Mouse (Mus musculus): Measurements from ENCODE around the gene Wdfy4. TPM values are rescaled to one million over a fixed set of nuclear protein-coding genes. Genes with fewer than 3 reads are reported as not detected.

Wdfy4 gene
- polyA plus RNA-seq (2015; fragmentation: Nextera tagmentation; extraction: Ambion mirVana) = 0.18 and 0.22 TPM in 2 replicates

DNA sequence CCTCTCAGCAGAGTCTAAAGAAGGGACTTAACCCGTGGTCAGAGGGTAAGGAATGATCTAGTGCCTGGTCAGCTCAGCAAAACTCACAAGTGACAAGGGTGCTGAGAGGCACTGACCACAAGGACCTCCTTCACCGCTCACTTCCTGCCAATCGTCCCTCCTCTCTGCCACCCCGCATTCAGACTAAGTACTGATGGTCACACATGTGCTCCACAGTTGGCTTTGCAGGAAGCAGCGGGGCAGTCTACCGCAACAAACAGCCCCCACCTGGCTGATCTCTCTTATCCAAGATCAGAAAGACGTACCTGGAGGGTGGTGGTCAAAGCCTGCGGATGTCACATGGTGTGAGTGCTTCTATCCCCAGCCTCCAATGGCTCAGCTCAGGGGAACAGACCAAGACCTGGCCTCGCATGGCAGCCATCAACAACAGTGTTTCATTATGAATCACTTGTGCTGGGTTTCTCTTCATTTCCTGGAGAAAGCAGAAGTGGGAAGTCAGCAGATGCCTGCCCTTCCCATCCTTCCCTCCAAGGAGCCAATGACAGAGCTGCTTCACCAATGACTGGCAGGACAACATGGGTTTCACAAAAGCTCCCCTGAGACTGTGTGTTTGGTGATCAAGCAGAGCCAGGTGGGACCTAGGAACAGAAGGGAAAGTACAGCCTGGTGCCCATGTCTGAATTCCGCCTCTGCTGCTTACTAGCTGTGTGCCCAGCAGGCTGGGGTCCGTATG is at the start of gene Wdfy4:
Wdfy4 (minus strand) TSS at position 441 of the 733 bp plus-strand sequence.
- ATAC-seq (replicated peaks; ENCODE audit: low FRiP score) = no peak
- Histone ChIP-seq H3K27ac (no peak within 1 kb of the TSS), H3K27me3 (no peaks in the 10 kb centered on the region), H3K9me3 (replicated peaks) (no peaks in the 10 kb centered on the region), H3K4me2 (no peak within 1 kb of the TSS), H3K9ac (no peak within 1 kb of the TSS), H3K36me3 (no peaks in the 10 kb centered on the region), H3K4me3 (replicated peaks) (no peak within 1 kb of the TSS), H3K4me1 (no peaks in the 10 kb centered on the region)
- WGBS = 81% methylated on average over 11 of the region's 11 CpGs

DNA sequence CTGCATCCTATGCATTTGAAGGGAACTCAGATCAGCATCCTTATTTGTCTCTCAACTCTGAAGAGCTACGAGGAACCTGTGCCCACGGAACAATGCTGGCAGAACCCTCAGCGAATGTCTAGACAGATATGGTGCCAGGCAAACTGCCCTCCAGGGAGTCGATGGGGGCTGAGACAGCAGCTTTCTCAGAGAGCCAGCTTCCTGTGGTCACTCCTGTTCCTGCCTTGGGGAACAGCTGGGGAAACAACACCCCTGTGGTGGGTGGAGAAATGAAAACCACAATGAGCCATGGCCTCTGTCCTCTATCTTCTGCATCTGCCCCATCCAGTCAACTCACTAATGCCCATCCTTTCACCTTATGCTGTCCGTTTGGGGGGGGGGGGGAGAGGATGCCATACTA is 46.7 kb upstream of the Wdfy4 start:
- Histone ChIP-seq H3K36me3 (no peaks in the 10 kb centered on the region), H3K9ac (no peak overlapping the region), H3K4me2 (no peak overlapping the region), H3K27ac (no peak overlapping the region), H3K4me3 (replicated peaks) (no peak overlapping the region), H3K9me3 (replicated peaks) (no peaks in the 10 kb centered on the region), H3K4me1 (no peaks in the 10 kb centered on the region), H3K27me3 (no peaks in the 10 kb centered on the region)
- ATAC-seq (replicated peaks; ENCODE audit: low FRiP score) = no peak
- 74% methylated on average over 5 of the region's 5 CpGs for WGBS

DNA sequence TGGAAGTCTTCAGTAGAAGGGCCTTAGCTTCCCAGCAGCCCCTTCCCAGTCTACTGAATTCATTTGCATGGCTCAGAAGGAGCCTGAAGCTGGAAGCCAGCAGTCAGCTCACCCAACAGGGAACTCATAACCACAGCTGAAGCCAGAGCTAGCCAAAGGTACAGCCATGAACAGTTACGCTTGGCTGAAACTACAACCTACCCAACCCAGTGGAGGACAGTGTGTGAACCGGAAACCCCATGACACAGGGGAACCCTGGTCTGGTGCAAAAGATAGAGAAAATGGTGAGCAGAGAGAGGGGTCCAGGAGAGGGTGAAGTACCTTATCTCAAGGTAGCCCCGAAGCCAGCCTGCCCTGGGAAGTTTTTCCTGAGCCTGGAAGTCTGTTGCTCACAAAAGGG is 46.0 kb upstream of the Wdfy4 start:
- no peak overlapping the region for H3K4me2 ChIP-seq
- H3K9me3 ChIP-seq (replicated peaks) = no peaks in the 10 kb centered on the region
- no peak overlapping the region for H3K27ac ChIP-seq
- no peaks in the 10 kb centered on the region for H3K4me1 ChIP-seq
- H3K4me3 ChIP-seq (replicated peaks) = no peak overlapping the region
- no peaks in the 10 kb centered on the region for H3K36me3 ChIP-seq
- 89% methylated on average over 3 of the region's 3 CpGs for WGBS
- no peak for ATAC-seq (replicated peaks; ENCODE audit: low FRiP score)
- no peaks in the 10 kb centered on the region for H3K27me3 ChIP-seq
- no peak overlapping the region for H3K9ac ChIP-seq

DNA sequence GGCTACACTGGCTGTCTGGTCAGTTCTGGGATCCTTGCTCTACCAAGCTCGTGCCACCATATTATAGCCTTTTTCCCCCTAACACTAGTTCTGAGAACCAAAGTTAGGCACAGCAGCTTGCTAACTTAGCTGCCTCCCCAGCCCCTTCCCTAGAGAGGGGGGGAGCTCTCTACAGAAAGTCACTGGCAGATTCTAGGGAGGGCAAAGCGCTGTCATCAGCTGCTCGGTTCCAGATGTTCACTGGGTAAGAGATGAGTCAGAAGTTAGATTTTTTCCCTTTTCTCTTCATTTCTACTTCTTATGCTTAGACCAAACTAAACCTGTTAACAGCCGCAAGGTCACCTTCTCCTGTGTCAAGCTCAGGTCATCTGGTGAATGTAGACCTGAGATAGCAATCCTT is 45.4 kb upstream of the Wdfy4 start:
- no peaks in the 10 kb centered on the region for H3K36me3 ChIP-seq
- WGBS = 87% methylated on average over 4 of the region's 4 CpGs
- ATAC-seq (replicated peaks; ENCODE audit: low FRiP score) = no peak
- H3K4me1 ChIP-seq = no peaks in the 10 kb centered on the region
- H3K4me3 ChIP-seq (replicated peaks) = no peak overlapping the region
- H3K9ac ChIP-seq = no peak overlapping the region
- H3K27ac ChIP-seq = no peak overlapping the region
- H3K4me2 ChIP-seq = no peak overlapping the region
- no peaks in the 10 kb centered on the region for H3K9me3 ChIP-seq (replicated peaks)
- no peaks in the 10 kb centered on the region for H3K27me3 ChIP-seq

DNA sequence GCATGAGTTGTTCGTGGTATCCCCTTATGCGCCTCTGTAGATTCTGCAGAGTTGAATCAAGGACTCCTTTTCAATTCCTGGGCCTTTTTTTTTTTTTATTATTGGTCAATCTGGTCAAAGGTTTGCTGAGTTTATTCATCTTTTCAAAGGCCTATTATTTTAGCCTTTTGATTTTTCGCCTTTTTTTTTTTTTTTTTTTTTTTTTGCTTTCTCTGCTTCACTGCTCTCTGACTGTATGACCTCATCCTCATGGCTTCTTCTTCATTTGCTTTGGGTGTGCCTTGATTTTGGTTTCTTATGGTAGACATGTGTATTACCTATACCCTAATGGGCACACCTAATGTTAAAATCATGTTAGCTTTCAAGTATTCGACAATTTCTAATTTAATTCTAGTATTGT is 39.9 kb upstream of the Wdfy4 start:
- no peak for ATAC-seq (replicated peaks; ENCODE audit: low FRiP score)

DNA sequence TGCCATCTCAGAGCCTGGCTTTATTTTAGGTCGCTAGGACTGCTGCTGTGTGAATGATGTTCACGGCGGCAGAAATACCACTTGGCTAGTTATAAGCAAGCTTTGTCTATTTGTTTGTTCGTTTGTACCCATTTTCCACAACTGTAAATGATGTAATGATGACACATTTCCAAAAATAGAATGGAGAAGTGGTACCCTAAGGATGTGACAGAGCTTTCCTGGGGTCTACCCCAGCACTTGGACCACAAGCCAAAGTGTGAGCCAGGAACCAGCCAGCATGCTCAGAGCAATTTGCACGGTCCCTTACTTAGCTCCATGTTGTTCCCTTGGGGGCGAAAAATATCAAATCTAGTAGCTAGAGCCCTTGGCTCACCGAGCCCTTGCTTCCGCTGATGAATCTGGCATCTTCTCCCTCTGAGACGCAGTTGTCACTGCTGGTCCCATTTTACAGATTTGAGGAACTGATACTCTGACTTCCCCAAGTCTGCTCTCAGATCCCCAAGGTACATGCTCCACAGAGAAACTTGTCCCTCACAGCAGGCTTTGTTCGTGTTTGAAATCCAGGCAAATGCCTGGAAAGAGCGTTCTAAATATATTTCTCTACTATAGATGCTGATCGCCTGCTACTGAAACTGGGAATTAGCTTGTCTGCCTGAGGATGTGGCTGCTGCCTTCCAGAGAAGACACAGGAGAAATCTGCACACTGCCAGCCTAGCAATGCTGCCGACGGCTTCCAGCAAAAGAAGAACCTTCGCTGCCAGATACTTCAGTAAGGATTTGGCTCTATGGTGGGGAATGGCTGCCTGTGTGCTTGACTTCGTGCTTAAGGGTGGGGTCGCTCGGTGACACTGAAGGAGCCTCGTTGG is 31.3 kb upstream of the Wdfy4 start:
- Histone ChIP-seq H3K27ac (no peak overlapping the region), H3K4me2 (no peak overlapping the region), H3K9ac (no peak overlapping the region), H3K4me3 (replicated peaks) (no peak overlapping the region), H3K4me1 (peaks cover 6% of the 10 kb centered on the region; the same call in 1 of the 2 replicates), H3K36me3 (no peaks in the 10 kb centered on the region), H3K9me3 (replicated peaks) (no peaks in the 10 kb centered on the region), H3K27me3 (peaks cover 41% of the 10 kb centered on the region)
- no peak for ATAC-seq (replicated peaks; ENCODE audit: low FRiP score)
- 86% methylated on average over 19 of the region's 19 CpGs for WGBS

More for the DNA sequence above, 39.9 kb upstream of the Wdfy4 start:
- Histone ChIP-seq H3K4me2 (no peak overlapping the region), H3K4me3 (replicated peaks) (no peak overlapping the region), H3K4me1 (no peaks in the 10 kb centered on the region), H3K9ac (no peak overlapping the region), H3K27ac (no peak overlapping the region), H3K36me3 (no peaks in the 10 kb centered on the region), H3K9me3 (replicated peaks) (no peaks in the 10 kb centered on the region), H3K27me3 (no peaks in the 10 kb centered on the region)
- WGBS = 86% methylated on average over 4 of the region's 4 CpGs

DNA sequence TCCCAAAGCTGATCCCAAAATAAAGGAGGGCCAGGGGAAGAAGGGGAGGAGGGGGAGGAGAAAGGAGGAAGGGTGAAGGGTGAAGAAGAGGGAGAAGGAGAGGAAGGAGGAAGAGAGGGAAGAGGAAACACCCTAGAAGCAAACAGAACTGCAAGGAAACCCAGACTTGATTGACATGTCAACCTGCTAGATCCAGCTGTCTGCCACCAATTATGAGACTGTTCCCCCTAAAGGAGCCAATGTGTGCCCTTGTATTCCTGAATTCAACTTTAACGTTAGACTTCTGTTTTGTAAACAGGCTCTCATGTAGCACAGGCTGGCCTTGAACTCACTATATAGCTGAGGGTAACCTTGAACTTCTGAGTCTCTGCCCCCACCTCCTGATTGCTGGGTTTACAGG is 29.9 kb upstream of the Wdfy4 start:
- ATAC-seq (replicated peaks; ENCODE audit: low FRiP score) = no peak
- Histone ChIP-seq H3K4me2 (no peak overlapping the region), H3K27ac (no peak overlapping the region), H3K9me3 (replicated peaks) (no peaks in the 10 kb centered on the region), H3K36me3 (no peaks in the 10 kb centered on the region), H3K4me3 (replicated peaks) (no peak overlapping the region), H3K9ac (no peak overlapping the region), H3K4me1 (peaks cover 6% of the 10 kb centered on the region; the same call in 1 of the 2 replicates), H3K27me3 (peaks cover 41% of the 10 kb centered on the region)
- 74% methylated on average over 1 of the region's 1 CpGs for WGBS

DNA sequence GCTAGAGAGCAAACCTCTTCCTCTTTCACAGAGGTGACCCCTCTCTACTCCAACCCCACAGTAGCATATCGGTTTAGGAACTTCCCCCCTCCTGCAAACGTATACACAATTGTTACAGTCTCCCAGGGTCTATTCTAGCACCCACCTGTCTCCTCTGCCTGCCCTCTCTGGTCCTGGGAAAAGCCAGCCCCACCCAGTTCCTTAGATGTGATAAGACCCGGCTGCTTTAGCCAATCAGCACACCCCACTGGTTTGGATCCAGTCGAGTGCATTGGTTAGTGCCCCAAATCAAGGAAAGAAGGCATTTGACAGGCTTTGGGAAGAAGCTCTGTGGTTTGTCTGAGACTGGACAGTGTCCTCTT is 29.4 kb upstream of the Wdfy4 start:
- Histone ChIP-seq H3K9ac (no peak overlapping the region), H3K9me3 (replicated peaks) (no peaks in the 10 kb centered on the region)
- 0 out of 2 replicates have a peak, but pooled peaks have one; percentile 22 for ATAC-seq (replicated peaks; ENCODE audit: low FRiP score)

DNA sequence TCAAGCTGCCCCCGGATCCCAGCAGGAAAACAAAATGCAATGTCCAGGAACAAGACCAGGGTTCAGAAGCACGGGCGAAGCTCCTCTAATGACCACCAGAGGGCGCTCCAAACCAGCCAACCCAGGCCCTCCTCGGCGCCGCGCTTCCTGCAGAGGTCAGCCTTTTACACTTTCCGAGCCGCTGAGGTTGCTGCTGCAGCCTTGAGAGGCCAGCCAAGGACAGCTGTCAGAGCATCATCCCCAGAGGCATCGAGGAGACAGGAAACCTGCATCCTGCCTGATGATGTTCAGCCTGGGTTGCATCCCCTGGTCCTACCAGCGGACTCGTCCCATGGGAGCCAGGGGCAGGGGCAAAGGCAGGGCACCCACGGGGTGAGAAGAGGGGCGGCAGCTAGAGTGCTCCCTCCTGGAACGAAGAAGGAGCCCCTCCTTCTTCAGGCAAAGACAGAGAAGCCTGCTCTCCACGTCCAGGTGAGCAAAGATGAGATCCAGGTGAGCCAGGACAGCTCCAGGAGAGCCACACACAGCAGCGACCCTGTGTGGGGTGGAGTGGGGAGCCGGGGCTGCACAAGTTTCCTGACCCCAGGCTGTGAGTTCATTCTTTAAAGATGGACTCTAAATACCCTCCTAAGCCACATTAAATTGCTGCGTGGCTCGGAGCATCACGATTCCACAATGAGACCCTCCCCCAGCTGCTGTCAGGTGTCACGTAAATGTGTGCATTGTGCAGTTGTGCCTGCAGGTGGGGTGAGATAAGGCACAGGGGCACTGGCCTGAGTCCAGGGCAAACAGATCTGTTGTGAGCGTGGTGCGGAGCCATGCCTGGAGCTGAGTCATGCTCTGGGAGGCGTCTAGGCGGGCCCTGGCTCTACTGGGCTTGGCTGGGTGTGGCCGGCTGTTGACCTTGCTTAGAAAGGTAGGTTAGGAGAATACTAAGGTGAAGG is 28.8 kb upstream of the Wdfy4 start, which contains the start of gene Arhgap22:
Arhgap22 (plus strand) TSS at position 204 of the 944 bp plus-strand sequence.
- peaks cover 41% of the 10 kb centered on the region for H3K27me3 ChIP-seq
- peak within 1 kb of the TSS; percentile 35 for H3K4me2 ChIP-seq
- H3K27ac ChIP-seq = no peak within 1 kb of the TSS
- no peak within 1 kb of the TSS for H3K4me3 ChIP-seq (replicated peaks)
- H3K9me3 ChIP-seq (replicated peaks) = no peaks in the 10 kb centered on the region
- no peaks in the 10 kb centered on the region for H3K36me3 ChIP-seq
- peak; percentile 81 for ATAC-seq (replicated peaks; ENCODE audit: low FRiP score)
- H3K9ac ChIP-seq = no peak within 1 kb of the TSS
- H3K4me1 ChIP-seq = peaks cover 6% of the 10 kb centered on the region; the same call in 1 of the 2 replicates
- 17% methylated on average over 28 of the region's 28 CpGs for WGBS

More for the DNA sequence above, 29.4 kb upstream of the Wdfy4 start:
- Histone ChIP-seq H3K4me1 (peaks cover 6% of the 10 kb centered on the region; the same call in 1 of the 2 replicates), H3K27ac (no peak overlapping the region), H3K36me3 (no peaks in the 10 kb centered on the region), H3K27me3 (peaks cover 41% of the 10 kb centered on the region), H3K4me3 (replicated peaks) (no peak overlapping the region), H3K4me2 (no peak overlapping the region)
- 23% methylated on average over 4 of the region's 4 CpGs for WGBS

DNA sequence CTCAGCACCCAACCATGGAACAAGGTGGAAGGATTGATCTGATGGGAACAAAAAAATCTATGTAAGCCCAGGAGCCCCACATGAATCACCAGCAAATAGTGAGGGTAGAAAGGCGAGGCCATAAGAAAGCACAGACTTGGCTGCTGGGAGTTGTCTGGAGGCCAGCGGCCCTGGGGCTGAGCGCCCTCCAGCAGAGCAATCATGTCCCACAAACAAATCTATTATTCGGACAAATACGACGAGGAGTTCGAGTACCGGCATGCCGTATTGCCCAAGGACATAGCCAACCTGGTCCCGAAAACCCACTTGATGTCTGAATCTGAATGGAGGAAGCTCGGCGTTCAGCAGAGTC is 27.6 kb upstream of the Wdfy4 start:
- 86% methylated on average over 12 of the region's 12 CpGs for WGBS
- Histone ChIP-seq H3K36me3 (no peaks in the 10 kb centered on the region), H3K4me3 (replicated peaks) (no peak overlapping the region), H3K27ac (no peak overlapping the region), H3K4me1 (peaks cover 6% of the 10 kb centered on the region; the same call in 1 of the 2 replicates), H3K4me2 (no peak overlapping the region), H3K27me3 (peaks cover 41% of the 10 kb centered on the region), H3K9me3 (replicated peaks) (no peaks in the 10 kb centered on the region), H3K9ac (no peak overlapping the region)
- ATAC-seq (replicated peaks; ENCODE audit: low FRiP score) = no peak

DNA sequence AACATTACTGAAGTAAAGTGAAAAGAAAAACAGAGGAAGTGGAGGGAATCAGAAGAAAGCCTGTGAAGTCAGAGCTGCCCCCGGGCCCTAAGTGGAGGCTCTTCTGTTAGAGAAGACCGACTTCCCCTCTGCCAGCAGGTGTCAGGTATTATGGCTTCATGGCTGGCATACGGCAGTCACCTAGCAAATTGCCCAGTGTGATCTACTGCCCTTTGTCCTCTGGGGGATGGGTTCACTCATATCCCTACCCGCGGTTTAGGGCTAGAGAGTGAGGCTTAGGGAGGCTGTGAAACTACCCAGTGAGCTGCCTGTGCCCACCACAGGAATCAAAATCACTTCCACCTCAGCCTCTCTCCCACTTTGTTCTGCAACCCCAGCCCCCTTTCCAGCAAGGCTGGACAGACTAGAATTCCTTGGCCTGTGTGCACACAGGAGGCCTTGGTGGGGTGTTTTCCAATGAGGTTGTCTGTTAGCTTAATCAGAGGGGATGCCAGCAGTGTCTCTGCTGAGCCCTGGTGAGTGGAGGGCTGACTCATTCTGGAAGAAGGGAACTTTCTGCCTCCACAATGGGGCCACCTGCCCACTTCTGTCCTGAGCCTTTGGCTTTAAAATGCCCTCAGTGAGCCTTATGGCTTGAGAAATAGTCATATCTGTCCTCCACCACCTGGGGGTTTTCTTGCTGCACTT is 27.1 kb upstream of the Wdfy4 start:
- no peak overlapping the region for H3K27ac ChIP-seq
- no peaks in the 10 kb centered on the region for H3K36me3 ChIP-seq
- no peak overlapping the region for H3K4me2 ChIP-seq
- no peak overlapping the region for H3K9ac ChIP-seq
- peaks cover 40% of the 10 kb centered on the region for H3K27me3 ChIP-seq
- no peaks in the 10 kb centered on the region for H3K9me3 ChIP-seq (replicated peaks)
- no peak overlapping the region for H3K4me3 ChIP-seq (replicated peaks)
- WGBS = 51% methylated on average over 5 of the region's 5 CpGs
- ATAC-seq (replicated peaks; ENCODE audit: low FRiP score) = no peak
- H3K4me1 ChIP-seq = peaks cover 6% of the 10 kb centered on the region; the same call in 1 of the 2 replicates

Data from kidney, embryonic 15.5 days (tissue).